ENCODE assay signal across 13 mouse cellular contexts in genomic region chr11:107734133-107734532, GRCm38 (mm10). TPM values are rescaled to one million over a fixed set of nuclear protein-coding genes. Genes with fewer than 3 reads are reported as not detected.
DNase-seq lines count a peak whose midpoint lies in the region; ATAC-seq lines count a peak whose summit lies in the region.
"Had no signal": no experiment of that assay in that cellular context is flagged by ENCODE, and none has a peak within 500 bp of the region (broad histone marks: within the 10 kb centered on the region; RNA-seq: fewer than 3 reads in every experiment).

No protein-coding gene starts in this region.

- intact Hi-C loops in heart, postnatal 10 days (cut with DNase I): loop anchor here (5.0 kb wide), 1 partner anchor 118 kb away; no protein-coding TSS in a partner anchor

- no peak overlapping the region for H3K27ac ChIP-seq in liver, embryonic 12.5 days
- H3K27ac ChIP-seq: limb, embryonic 15.5 days had no signal

- 51% methylated on average over 7 of the region's 7 CpGs for WGBS in liver, embryonic 12.5 days (ENCODE audit: insufficient replicate concordance)

- no peaks in the 10 kb centered on the region for H3K4me1 ChIP-seq in liver, embryonic 12.5 days
- H3K4me1 ChIP-seq: limb, embryonic 15.5 days had no signal

- no peaks in the 10 kb centered on the region for H3K9me3 ChIP-seq in liver, embryonic 12.5 days (replicated peaks)
- H3K9me3 ChIP-seq: limb, embryonic 15.5 days had no signal

- H3K27me3 ChIP-seq in liver, embryonic 12.5 days (replicated peaks): no peaks in the 10 kb centered on the region
- H3K27me3 ChIP-seq: limb, embryonic 15.5 days had no signal

- H3K4me3 ChIP-seq in liver, embryonic 12.5 days: no peak overlapping the region
- H3K4me3 ChIP-seq: limb, embryonic 15.5 days; megakaryocyte, embryonic 14.5 days; myocyte had no signal

- DNase-seq in heart, postnatal 10 days: peak; percentile 11 to 31
- DNase-seq in heart, adult 8-10 months (ENCODE audit: low spot score): no peak
- DNase-seq in ovary, postnatal 36 days (ENCODE audit: low spot score): peak; percentile 16
- DNase-seq in ovary, adult 18-20 months (ENCODE audit: low spot score): no peak
- DNase-seq in kidney, adult 9 months: peak; percentile 32
- DNase-seq in urinary bladder, postnatal 25 days (ENCODE audit: low spot score): no peak
- DNase-seq: cerebellum, adult 11 months; thymus, postnatal 14 days had no signal

- ATAC-seq in granulocyte monocyte progenitor cell, adult 5-6 weeks (replicated peaks; ENCODE audit: poor library complexity, severe bottlenecking): no peak
- no peak for ATAC-seq in liver, embryonic 12.5 days

- no peak overlapping the region for H3K4me2 ChIP-seq in liver, embryonic 12.5 days
- H3K4me2 ChIP-seq: limb, embryonic 15.5 days had no signal

- no peaks in the 10 kb centered on the region for H3K36me3 ChIP-seq in liver, embryonic 12.5 days
- H3K36me3 ChIP-seq: limb, embryonic 15.5 days had no signal

- no peak overlapping the region for H3K9ac ChIP-seq in liver, embryonic 12.5 days
- H3K9ac ChIP-seq: limb, embryonic 15.5 days had no signal

RNA-seq across cellular contexts. Expression of gene Cacng1, which starts 17.8 kb away (rescaled TPM):
- not detected for total RNA-seq in heart, postnatal 10 days (2021)
- under 1 TPM in 1 of 4 experiments, not detected in 3; 0.31 TPM for total RNA-seq in heart, adult 8-10 months (2022)
- not detected in 2 replicates for total RNA-seq in granulocyte monocyte progenitor cell, adult 5-6 weeks (2014; fragmentation: Nextera tagmentation)
- not detected in 2 replicates for total RNA-seq in granulocyte monocyte progenitor cell, adult 5-6 weeks (2017)
- polyA plus RNA-seq in liver, embryonic 12.5 days (2016; fragmentation: Nextera tagmentation; extraction: Ambion mirVana): 0.14 TPM in 1 of 2 replicates, not detected in the other

Comparison
In these comparisons a context has a peak if more than half of its experiments do, and no peak if none do; other contexts are left out.
1. DNase-seq: peak in heart, postnatal 10 days (2 of 2), ovary, postnatal 36 days (single experiment) and kidney, adult 9 months (single experiment); none in heart, adult 8-10 months (single experiment), ovary, adult 18-20 months (single experiment) and urinary bladder, postnatal 25 days (single experiment).